Mouse (Mus musculus) ZHBTc4 (cell line): ENCODE results near the gene Krt82.

Experiments
- DNase-seq: peaks from one replicate; pipeline ENCODE4 v3.0.0-alpha.2; 2011; ENCODE audit warnings: low read depth, low spot score

Krt82 gene

DNA sequence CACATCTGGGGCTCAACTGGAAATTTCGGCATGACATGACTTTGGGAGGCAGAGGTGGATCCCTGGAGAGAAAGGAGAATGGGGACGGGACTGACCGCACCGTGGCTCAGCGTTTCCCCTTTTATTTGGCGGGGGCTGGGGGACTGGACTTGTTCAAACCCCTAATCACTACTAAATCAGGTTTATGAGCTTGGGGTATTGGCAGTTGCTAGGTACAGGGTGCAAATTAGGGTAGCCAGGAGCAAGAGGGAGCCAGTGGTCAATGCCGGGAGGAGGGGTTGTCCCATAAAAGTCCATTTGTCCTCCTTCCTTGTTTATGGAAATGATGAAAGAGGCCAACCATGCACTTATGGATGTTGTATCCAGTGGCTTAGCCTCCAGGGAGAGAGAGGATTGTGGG, at the start of gene Krt82:
TSS of gene Krt82 (minus strand) at position 101 of the 400 bp plus-strand sequence.
- no peak for DNase-seq

DNA sequence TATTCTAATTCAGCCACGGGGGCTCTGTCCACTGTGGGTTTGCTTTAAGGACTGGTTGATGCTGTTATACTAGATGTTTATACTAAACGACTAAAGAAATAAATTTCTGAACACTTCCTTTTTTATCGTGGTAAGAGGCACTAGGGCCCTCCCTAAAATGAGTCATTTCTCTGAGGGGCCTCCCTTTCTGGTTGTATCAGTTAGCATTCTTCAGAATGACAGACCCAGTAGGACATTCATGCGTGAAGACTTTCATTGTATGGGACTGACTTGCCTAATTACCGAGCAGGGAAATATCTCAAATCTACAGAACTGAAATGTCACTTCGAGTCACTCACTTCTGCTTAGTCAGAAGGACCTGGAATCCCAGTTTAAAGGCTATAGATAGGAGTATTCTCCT, 48.7 kb upstream of the Krt82 start:
- DNase-seq: no peak

DNA sequence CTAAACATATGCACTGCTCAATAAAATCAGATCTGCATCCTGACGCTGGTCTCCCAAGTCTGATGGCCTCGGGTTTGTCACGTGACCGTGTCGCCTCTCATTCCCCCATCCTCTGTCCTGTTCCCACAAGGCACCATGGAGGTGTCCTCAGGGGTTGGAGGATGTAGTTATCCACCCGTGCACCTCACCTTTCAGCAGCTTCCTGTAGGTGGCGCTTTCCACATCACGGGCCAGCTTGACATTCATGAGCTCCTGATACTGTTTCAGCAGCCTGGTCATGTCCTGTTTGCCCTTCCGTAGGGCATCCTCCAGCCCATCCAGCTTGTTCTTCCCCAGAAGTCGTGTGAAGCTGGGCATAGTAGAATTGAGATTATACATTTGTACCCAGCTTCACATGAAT, 37.7 kb upstream of the Krt82 start:
- DNase-seq: peak; percentile 73

GRCm38 (mm10) chr15:101584456-101584855, 34.0 kb upstream of the Krt82 start:
- no peak for DNase-seq

GRCm38 (mm10) chr15:101583211-101583965, 32.9 kb upstream of the Krt82 start:
- DNase-seq: no peak

DNA sequence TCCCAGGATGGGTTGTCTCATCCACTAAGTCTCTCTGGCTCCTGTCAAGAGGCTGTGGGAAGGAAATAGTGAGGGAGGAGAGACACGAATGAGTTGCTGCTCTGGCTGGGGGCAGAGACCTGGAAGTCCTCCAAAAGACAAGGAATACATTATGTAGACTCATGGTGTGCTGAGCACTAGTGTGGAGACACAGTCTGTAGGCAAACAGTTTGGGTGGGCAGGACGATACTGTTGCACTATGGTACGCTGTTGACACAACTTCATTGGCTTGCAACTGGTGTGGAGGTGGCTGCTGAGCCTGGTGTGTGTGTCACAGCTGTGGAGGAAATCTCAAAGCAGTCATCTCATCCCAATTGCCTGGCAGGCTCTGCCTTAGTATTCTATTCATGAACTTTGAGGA, 31.2 kb upstream of the Krt82 start:
- no peak for DNase-seq

DNA sequence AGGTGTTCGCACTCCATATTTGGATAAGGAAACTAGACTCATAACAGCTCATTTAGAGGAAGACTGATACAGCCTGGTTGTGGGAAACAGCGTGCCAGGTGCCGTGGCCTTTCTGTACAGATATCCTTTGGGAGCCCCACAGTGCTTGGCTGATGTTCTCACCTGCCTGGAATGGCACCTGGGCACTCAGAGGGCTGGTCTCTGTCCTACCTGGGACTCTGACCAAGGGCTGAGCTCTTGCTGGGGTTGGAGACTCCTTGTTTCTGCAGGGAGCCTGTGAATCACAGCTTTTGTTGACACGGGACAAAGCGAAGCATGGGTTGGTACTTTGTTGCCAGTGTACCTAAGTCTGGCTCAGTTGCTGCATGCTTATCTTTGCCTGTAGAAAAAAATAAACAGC, 25.0 kb upstream of the Krt82 start:
- no peak for DNase-seq

GRCm38 (mm10) chr15:101573796-101574345, 23.4 kb upstream of the Krt82 start, which contains the start of gene Krt75:
Krt75 (minus strand) TSS chr15:101573904.
- DNase-seq: no peak

GRCm38 (mm10) chr15:101567780-101568179, 17.3 kb upstream of the Krt82 start:
- DNase-seq: peak; percentile 38

DNA sequence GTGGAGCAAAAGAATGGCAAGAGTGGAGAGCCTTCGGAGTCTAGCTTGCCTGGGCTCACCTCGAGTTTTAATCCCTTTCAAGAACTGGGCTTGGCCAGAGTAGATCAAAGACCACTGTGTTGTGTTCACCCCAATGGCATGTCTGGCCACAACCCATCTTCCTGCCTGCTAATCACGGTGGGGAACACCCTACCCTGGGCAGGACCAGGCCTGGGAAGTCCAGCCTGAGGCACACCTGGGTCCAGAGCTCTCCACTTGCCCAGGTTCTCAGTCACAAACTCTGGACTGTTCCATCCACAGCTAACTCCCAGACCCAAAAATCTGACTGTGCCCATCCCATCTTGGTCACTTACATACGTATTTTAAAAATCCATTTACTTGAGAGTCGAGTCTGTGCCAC, 12.4 kb upstream of the Krt82 start, which contains the start of gene Krt90:
TSS of gene Krt90 (minus strand) at position 101 of the 400 bp plus-strand sequence.
- no peak for DNase-seq

DNA sequence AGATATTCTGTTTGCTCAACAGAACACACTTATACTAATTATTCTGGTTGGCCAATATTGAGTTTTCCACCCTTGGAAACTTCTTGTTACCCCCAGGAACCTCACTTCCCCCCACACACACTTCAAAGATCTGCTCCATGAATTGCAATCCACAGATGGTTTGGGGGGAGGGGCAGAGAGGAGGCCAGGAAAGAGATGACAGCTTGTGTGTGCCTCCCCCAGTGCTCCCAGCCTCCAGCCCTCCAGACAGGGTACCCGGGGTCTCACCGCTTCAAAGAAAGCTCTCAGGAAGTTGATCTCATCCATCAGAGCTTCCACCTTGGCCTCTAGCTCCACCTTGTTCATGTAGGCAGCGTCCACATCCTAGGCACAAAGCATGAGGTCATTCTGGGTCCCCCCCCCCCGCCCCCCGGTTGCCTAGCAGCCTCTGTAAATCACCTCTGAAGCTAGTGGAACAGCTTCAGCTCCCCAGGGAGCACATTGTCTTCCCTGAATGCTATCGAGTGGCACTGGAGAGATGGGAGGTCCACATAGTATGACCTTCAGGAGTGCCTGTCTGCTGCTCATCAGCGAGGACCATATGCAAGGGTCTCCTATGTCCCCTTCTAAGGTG, 7.7 kb upstream of the Krt82 start:
- peak; percentile 39 for DNase-seq

- peak; percentile 47 for DNase-seq
These were observed 2.7 kb upstream of the Krt82 start for GRCm38 (mm10) chr15:101553169-101553568.

DNA sequence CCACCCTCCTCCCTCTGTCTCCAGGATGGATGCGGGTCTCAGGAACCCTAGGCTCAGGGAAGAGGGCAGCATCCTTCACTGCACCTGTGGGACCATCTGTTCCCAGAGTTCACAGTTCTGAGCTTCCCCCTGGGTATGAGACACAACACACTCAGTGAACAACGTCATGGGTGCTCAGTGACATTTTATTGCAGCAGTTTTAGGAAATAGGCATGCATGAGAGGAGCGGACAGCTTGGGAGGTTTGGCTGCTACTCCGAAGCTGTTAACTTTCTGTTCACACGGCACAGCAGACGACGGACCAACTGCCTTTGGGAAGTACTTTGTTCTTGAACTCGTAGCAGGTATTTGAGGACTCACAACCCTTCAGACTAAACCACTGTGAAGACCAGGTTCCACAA, 1.7 kb upstream of the Krt82 start:
- no peak for DNase-seq

GRCm38 (mm10) chr15:101544478-101544877, 6.0 kb downstream of the Krt82 start:
- DNase-seq: no peak

GRCm38 (mm10) chr15:101542543-101542942, 7.9 kb downstream of the Krt82 start:
- DNase-seq: peak; percentile 28

DNA sequence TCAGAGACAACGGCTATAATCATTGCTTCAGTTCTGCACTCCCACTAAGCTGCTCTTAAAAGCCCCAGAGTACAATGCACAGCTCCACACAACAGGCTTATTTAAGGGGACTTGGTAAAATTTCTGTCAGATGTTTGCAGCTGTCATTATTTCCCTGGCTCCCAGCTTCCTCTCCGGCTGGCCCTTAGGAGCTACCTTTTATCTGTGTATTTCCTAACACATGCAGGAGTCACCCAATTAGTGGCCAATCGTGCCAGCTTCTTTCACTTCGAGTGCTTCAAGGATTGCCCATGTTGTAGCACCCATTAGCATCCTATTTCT, 11.9 kb downstream of the Krt82 start:
- no peak for DNase-seq

DNA sequence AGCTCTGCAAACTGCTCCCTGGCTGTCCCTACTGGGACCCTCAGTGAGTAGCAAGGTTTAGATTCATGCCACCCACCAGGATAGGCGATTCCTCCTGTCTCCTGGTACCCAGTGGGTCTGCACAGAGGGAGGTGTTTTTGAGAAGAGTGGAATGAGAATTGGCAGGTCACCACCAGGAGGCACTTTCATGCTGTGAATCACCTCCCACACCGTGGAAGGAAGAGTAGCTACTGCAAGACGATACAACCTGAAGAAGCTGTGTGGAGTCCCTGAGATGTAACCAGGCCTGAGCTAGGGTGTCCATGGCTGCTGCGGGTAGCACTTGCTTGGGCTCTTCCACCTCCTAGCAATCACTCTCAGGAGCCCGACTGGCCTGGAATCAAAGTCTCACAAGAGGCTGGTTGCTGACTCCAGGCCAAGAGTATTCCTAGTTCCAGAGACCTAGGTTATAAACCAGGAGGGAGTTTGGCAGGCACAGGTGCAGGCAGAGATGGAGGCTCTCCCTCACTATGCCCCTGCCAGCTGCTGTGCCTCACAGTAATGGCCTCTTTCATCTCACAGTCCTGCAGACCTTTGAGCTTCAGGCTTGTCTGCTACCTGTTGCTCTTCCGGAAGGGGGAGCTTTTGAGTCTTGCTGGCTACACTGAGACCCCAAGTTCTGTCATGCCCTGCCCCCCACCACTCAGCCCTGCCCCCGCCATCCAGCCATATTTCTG, 12.4 kb downstream of the Krt82 start:
- DNase-seq: no peak

DNA sequence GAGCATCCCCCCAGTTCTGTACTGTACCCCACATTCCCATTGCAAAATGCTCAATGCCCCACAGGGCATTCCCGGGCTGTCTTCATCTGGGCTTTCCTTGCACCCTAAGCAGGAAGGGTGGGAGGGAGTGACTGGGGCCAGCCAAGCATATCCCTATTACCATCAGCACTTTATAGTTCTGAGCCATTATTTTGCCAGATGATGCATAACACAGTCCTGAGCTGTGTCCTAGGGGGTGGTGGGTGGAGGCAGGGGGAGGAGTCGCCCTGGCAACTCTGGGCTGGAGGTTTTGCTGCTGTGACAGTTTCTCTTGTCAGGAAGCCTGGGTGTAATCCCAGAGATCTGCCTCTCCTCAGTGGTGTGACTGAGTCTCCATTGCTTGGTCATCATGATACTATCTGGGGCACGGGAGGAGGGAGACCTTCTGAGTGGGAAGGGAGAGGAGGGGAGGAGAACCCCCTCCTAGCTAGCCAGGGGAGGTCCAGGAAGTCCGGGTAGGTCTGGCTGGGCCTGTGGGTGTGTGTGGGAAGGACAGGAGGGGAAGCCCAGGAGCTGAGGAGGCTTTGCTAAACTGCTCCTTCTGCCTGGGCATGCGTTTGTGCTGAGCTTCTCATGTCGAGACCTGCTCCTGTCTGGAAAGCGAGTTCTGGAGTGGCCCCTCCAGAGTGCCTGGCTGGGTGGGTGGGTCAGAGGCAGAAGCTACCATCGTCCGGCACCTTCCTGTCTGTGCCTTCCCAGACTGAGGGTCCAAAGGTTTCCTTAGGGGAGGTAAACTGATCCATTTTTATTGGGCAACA, 14.2 kb downstream of the Krt82 start:
- no peak for DNase-seq

GRCm38 (mm10) chr15:101532720-101533119, 17.7 kb downstream of the Krt82 start, which contains the start of gene Krt84:
Krt84 (minus strand) TSS chr15:101532820.
- DNase-seq: no peak

GRCm38 (mm10) chr15:101522556-101523232, 27.8 kb downstream of the Krt82 start:
- DNase-seq: no peak

GRCm38 (mm10) chr15:101519792-101520191, 30.7 kb downstream of the Krt82 start:
- peak; percentile 75 for DNase-seq
